Mouse (Mus musculus): ENCODE data around the gene Cited1.
"Not testable (repeated sequence)": the region's sequence is repeated elsewhere in the genome, so short reads cannot be mapped to it uniquely, and the experiment has no call there.

Cited1 gene

DNA sequence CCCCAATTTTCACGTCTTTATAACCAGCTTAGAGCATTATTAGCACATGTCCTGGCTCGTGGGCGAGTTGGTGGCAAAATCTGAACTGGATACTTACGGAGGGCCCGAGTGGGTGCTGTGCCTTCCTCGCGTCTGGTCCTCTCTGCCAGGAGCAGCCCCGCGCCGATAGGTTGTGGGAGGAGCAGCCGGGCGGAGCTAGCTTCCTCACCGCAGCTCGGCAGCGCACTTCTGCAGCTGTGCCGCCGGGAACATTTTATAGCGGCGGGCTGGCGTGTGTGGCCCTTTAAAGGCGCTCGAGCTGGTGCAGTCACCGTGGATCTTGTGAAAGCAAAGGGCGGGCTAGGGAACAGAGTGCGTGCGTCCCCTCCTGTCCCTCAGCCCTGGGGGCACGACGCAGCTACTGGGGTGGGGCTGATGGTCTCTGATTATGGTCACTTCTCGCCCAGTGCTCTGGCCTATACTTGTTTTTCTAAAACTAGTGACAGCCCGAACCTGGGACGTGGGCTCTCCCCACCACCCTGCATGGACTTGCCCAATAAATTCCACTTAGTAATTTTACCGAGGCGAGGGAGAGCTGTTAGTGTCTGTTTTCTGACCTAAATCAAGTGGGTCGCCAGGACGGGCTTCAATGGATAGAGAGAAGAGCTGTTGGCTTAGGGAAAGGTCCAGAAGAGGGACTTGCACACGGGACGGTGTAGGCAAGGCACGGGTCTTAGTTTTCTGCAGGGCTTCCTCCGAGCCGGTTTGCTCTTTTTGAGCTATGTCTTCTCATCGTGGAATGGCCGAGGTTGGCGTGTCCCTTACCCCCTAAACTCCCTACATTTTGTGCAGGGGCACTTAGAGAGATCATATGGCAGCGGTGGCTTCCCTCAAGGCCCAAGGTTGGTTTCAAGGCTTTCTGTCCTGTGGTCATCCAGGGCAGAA, at the start of gene Cited1:
Cited1 (minus strand) TSS at position 245 of the 924 bp plus-strand sequence.
- peak; percentile 44 for DNase-seq (ENCODE audit: low spot score)

DNA sequence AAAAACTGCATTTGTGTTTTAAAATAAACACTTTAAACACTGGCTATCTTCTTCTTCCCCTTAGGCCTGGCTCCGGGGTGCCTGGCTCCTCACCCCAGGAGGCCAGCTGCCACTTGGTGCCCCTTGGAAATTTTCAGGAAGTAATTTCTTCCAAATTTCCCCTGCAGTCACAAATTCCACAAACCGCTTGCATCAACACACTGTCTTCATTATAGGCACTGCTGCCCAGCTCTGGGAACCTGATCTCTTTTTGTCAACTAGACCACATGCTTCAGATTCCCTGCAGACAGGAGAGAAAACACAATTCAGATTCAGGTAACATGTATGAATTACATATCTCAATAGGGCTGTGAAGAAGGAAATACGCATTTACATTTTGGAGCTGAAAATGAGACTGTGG, 32.9 kb upstream of the Cited1 start:
- no peak for DNase-seq (ENCODE audit: low spot score)

DNA sequence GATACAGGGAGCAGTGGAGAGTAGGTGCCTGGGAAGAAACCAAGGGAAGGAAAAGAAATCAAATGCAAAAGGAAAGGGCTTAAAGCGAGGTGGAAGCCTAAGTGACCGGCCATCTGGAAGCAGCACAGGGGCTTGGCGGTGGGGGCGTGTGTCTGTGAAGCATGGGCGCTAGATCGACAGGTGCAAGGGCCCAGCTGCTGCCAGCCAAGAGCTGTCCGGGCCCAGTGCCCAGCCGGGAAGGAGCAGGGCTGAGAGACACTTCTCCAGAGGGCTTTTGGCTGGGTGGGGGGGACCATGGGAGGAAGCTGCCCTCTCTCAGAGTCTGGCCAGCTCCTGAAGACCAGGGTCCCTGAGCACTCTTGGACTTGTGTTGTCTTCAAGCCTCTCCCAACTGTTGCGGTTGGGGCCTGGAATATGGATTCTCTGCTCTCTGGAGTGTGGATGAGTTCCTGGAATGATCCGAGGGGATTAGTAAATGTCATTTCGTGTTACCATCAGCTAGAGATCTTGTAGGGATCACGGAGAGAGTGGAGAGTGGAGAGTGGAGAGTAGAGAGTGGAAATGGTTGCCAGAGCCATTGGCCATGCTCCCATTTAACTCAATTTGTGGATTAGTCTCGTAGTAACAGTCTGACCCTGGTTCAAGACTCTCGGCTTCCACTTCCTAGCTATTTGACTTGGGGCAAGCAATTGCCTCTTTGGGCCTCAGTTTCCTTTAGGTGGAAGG, 10.8 kb upstream of the Cited1 start:
- no peak for DNase-seq (ENCODE audit: low spot score)

DNA sequence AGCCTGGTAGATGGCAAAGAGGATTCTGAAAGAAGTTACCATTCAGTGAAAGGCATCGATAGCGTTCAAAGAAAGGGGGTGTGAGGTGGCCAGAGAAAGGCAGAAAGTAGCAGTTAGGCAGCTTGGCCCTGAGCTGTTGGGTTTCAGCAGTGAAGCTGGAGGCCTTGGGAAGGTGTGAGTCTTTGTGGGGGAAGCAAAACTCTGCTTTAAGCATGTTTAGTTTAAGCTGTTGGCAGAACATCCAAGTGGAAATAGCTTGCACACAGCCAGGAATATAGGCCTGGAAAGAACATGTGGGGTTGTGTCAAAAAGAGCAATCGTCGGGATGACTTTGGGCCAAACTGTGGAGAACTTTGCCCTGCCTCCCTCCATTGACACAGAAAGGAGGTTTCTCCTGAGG, 7.8 kb upstream of the Cited1 start:
- no peak for DNase-seq (ENCODE audit: low spot score)

DNA sequence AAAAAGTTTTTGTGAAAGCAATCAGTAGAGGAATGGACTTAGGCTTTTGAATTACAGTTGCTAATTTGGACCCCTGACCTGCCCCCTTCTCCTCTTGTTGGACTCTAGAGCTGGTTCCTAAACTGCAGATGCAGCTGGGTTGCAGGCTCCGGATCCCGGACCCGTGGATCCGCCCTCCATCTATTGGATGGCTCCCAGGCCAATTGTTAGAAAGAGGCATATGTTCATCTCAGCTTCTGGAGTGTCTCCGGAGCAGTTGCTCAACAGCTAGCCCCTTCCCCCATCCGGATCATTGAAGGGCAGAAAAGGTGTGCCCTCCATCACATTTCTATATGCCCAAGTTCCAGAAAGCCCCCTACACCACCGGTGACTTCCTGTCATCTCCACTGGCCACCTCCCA, 1.9 kb upstream of the Cited1 start:
- no peak for DNase-seq (ENCODE audit: low spot score)

DNA sequence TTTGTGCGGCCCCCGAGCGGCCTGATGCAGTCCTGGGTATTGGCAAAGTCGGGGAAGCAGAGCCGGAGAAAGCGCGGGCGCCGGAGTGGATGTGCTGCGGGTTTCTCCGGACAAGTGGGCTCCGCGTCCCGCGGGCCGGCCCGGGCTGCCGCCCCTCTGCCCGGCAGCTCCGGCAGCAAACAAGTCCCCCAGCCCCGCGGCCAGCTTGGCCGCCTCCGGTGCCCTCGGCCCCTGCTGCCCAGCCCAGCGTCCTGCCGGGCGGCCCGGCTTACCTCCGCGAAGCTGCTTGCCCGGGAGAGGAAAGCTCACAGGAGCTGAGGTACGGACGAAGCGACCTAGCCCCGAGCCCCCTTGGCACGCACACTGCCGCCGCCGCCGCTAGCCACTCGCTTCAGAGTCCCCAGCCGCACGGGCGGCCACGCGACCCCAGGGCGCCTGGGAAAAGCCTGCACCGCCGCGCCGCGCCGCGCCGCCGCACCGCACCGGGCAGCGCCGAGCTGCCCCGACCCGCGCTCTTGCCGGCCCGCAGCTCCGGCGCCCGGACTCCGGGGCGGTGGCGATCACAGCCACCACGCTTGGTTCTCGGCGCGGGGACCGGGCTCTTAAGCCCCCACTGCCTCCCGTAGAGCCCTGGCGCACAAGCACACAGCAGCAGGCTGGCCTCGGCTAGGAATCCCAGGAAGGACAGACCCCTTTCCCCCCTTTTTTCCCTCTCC, 602 bp downstream of the Cited1 start:
- no peak for DNase-seq (ENCODE audit: low spot score)

DNA sequence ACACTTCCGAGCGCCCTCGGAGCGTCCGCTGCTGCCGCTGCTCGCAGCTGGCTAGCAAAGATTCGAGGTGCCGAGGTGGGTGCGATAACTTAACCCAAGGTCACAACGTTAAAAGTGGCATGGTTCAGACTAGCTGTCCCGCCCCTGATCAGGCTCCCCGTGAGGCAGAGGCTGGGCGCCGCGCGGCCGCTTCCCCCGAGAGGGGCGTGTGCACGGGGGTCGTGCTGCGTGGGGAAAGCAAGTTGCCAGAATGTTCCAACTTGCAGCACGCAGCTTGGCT, 1.1 kb downstream of the Cited1 start:
- no peak for DNase-seq (ENCODE audit: low spot score)

DNA sequence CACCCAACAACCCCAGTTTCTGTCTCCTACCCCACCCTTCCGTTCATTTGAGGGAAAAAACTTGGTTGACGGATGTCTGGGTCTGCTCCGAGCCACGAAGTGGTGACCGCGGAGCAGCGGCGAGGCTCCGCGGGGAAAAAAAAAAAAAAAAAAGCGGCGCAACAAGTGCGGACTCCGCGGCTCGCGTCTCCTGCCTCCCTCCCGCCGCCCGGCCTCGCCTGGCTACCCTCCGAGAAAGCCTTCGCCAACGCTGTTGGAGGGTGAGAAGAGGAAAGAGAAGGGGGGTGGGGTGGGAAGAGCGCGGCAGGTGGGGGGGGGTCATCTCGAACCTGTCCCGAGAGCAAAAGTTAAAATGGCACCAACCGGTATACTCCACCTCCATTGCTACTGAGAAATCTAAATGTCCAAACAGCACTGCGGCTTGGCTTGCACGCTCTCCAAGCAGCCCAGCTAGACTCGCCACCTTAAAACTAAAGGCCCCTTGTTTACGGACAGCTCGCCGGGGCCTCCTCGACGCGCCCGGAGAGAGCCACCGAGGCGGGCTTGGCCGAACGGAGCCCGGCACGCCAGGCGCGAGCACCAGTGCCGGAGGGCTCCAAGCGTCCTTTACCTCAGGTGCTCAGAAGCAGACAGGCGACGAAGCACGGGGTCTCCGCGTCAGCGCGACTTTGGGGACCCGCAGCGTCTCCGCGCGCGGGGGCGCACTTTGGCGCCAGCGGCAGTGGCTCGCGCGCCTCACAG, 1.7 kb downstream of the Cited1 start:
- no peak for DNase-seq (ENCODE audit: low spot score)

DNA sequence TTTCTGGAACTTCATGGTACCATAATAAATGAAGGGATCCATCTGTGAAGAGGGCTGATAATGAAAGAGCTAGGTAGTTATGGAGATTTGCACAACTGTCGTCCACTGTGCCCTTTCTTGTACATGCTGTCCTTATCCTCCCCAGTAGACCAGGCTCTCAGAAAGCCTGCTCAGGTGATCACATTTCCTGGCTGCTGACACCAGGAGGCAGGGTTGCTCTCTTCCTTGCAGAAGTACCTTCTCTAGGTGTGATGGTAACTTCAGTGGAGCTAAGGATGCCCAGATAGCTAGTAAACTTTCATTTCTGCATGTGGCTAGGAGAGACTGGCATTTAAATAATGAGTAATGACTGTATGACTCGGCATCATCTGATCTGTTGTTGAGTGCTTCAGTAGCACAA, 7.6 kb downstream of the Cited1 start:
- no peak for DNase-seq (ENCODE audit: low spot score)

DNA sequence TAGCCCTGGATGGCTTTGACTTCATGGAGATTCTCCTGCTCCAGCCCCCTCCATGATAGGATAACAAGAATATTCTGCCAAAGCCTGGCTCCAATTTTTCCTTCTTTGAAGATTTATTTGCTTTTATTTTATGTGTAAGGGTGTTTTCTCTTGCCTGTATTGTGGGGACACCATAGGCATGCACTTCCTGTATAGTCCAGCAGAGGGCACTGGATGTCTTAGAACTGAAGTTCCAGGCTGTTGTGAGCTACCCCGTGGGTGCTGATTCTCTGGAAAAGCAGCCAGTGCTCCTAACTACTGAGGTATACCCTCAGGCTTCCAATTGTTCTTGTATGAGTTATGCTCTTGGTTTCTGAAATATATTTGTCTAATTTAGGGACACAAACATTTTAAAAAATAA, 32.9 kb downstream of the Cited1 start:
- DNase-seq (ENCODE audit: low spot score): peak; percentile 23

DNA sequence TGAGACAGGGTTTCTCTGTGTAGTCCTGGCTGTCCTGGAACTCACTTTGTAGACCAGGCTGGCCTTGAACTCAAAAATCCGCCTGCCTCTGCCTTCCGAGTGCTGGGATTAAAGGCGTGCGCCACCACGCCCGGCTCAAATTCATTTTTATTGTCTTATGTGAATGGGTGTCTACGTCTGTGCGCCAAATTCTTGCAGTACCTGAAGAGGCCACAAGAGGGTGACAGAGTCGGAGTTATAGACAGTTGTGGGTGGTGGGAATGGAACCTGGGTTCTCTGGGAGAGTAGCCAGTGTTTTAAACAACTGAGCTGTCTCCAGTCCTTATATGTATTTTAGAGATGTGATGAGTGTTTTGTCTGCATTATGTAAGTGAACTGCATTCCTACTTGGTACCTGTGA, 36.6 kb downstream of the Cited1 start:
- DNase-seq (ENCODE audit: low spot score): not testable (repeated sequence)
